Mouse (Mus musculus): ENCODE measurements around the gene Alk. TPM values are rescaled to one million over a fixed set of nuclear protein-coding genes. Genes with fewer than 3 reads are reported as not detected.

Gene Alk
- polyA plus RNA-seq, 1 experiment, result not detected

DNA sequence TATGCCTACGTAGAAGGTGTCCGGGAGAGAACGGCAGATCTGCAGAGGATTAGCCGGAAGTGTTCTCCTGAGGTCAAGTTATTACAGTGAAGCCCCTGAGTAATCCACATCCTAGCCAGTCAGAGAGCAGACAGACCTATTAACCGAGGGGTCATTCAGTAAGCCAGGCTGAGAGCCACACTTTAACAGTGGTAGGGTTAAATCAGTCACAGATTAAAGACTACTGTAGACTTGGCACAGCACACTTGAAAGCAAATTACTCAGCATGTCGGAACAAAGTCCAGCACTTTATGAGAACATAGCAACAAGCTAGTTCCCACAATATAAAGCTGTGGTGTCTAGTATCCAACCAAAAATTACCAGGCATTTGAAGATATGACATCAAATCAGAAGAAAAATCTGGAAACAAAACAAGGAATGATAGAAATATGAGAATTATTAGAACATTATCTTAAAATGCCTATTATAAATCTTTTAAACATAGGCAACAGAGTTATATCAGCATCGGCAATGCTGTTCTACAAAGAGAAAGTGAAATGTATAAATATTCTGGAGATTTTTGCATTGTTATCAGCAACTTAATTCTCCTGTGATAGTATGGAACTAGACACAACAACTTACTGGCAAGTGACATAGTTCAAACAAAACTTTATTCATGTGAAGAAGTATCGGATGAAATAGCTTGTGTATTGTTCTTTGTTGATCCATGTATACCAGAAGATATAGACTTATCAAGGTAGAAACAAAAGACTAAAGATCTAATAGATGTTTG is 472.1 kb downstream of the Alk start:
- H3K27ac ChIP-seq (ENCODE audit: insufficient read depth, low read length), result no peak overlapping the region
- TF ChIP-seq POLR2A (IDR thresholded peaks at IDR 0.05; ENCODE audit: low read depth, low read length) (no peak), CTCF (IDR thresholded peaks at IDR 0.05; ENCODE audit: extremely low read depth, insufficient read depth, insufficient read length, insufficient replicate concordance) (no peak)
- no peaks in the 10 kb centered on the region for H3K27me3 ChIP-seq (ENCODE audit: control insufficient read depth, insufficient read depth, low read length)
- H3K4me3 ChIP-seq (ENCODE audit: extremely low read depth, insufficient read depth, insufficient read length), result no peak overlapping the region
- no peaks in the 10 kb centered on the region for H3K4me1 ChIP-seq (ENCODE audit: control insufficient read depth, insufficient read depth, insufficient read length)
- no peaks in the 10 kb centered on the region for H3K36me3 ChIP-seq (ENCODE audit: control insufficient read depth, insufficient read depth, low read length)
- WGBS, result 88% methylated on average over 8 of the region's 8 CpGs
- no peak for DNase-seq (ENCODE audit: low read depth in 1 of 2, low spot score in 2 of 2)

GRCm38 (mm10) chr17:72121660-72122059 is 482.8 kb downstream of the Alk start:
- Histone ChIP-seq H3K36me3 (ENCODE audit: control insufficient read depth, insufficient read depth, low read length) (no peaks in the 10 kb centered on the region), H3K4me3 (ENCODE audit: extremely low read depth, insufficient read depth, insufficient read length) (no peak overlapping the region), H3K27me3 (ENCODE audit: control insufficient read depth, insufficient read depth, low read length) (no peaks in the 10 kb centered on the region), H3K4me1 (ENCODE audit: control insufficient read depth, insufficient read depth, insufficient read length) (no peaks in the 10 kb centered on the region), H3K27ac (ENCODE audit: insufficient read depth, low read length) (no peak overlapping the region)
- 92% methylated on average over 1 of the region's 1 CpGs for WGBS
- no peak for TF ChIP-seq CTCF (IDR thresholded peaks at IDR 0.05; ENCODE audit: extremely low read depth, insufficient read depth, insufficient read length, insufficient replicate concordance)
- TF ChIP-seq POLR2A (IDR thresholded peaks at IDR 0.05; ENCODE audit: low read depth, low read length), result no peak
- DNase-seq (ENCODE audit: low read depth in 1 of 2, low spot score in 2 of 2), result no peak

DNA sequence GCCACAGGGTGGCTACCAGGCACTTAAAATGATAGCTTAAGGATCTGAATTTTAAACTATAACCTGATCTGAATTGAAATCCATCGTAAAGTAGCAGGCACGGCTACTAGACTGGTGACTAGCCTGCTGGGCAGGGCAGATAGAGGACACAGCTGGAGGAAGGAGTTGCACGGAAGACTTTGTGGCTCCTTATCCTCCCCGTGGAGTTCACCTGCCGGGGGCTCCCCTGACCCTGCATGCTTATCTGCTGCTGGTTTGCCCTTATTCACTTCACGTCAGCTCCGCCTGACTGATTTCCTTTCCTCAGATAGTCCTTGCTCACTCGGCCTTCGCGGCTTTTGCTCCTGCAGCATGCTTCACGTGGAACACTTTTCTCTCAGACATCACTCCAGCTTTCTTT is 484.1 kb downstream of the Alk start:
- TF ChIP-seq POLR2A (IDR thresholded peaks at IDR 0.05; ENCODE audit: low read depth, low read length) (no peak), CTCF (IDR thresholded peaks at IDR 0.05; ENCODE audit: extremely low read depth, insufficient read depth, insufficient read length, insufficient replicate concordance) (no peak)
- no peak for DNase-seq (ENCODE audit: low read depth in 1 of 2, low spot score in 2 of 2)
- Histone ChIP-seq H3K27ac (ENCODE audit: insufficient read depth, low read length) (no peak overlapping the region), H3K27me3 (ENCODE audit: control insufficient read depth, insufficient read depth, low read length) (no peaks in the 10 kb centered on the region), H3K4me3 (ENCODE audit: extremely low read depth, insufficient read depth, insufficient read length) (no peak overlapping the region), H3K36me3 (ENCODE audit: control insufficient read depth, insufficient read depth, low read length) (no peaks in the 10 kb centered on the region), H3K4me1 (ENCODE audit: control insufficient read depth, insufficient read depth, insufficient read length) (no peaks in the 10 kb centered on the region)
- 89% methylated on average over 11 of the region's 11 CpGs for WGBS

DNA sequence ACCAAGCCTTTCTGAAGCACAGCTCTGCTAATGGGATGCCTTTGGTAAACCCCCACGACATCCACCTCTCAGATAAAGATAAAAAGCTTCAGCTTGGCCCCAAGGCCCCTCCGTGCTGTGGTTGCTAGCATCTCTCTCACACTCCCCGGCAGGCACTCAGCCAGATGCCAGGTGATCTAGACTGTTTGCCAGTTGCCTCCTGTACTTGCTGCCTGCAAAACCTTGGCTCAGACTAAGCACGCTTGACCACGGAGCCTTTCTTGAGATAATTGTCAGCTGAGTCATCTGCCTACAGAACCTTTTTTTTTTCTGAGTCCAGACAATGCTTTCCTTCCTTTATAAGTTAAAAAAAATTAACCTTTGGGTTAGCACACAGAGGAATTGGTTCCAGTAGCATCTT is 486.1 kb downstream of the Alk start:
- Histone ChIP-seq H3K27ac (ENCODE audit: insufficient read depth, low read length) (no peak overlapping the region), H3K27me3 (ENCODE audit: control insufficient read depth, insufficient read depth, low read length) (no peaks in the 10 kb centered on the region), H3K4me1 (ENCODE audit: control insufficient read depth, insufficient read depth, insufficient read length) (no peaks in the 10 kb centered on the region), H3K4me3 (ENCODE audit: extremely low read depth, insufficient read depth, insufficient read length) (no peak overlapping the region), H3K36me3 (ENCODE audit: control insufficient read depth, insufficient read depth, low read length) (no peaks in the 10 kb centered on the region)
- WGBS, result 46% methylated on average over 5 of the region's 5 CpGs
- no peak for TF ChIP-seq CTCF (IDR thresholded peaks at IDR 0.05; ENCODE audit: extremely low read depth, insufficient read depth, insufficient read length, insufficient replicate concordance)
- no peak for TF ChIP-seq POLR2A (IDR thresholded peaks at IDR 0.05; ENCODE audit: low read depth, low read length)
- no peak for DNase-seq (ENCODE audit: low read depth in 1 of 2, low spot score in 2 of 2)

- DNase-seq (ENCODE audit: low read depth in 1 of 2, low spot score in 2 of 2), result no peak
- no peaks in the 10 kb centered on the region for H3K27me3 ChIP-seq (ENCODE audit: control insufficient read depth, insufficient read depth, low read length)
- no peaks in the 10 kb centered on the region for H3K36me3 ChIP-seq (ENCODE audit: control insufficient read depth, insufficient read depth, low read length)
- H3K4me3 ChIP-seq (ENCODE audit: extremely low read depth, insufficient read depth, insufficient read length), result no peak overlapping the region
- 87% methylated on average over 12 of the region's 12 CpGs for WGBS
- H3K27ac ChIP-seq (ENCODE audit: insufficient read depth, low read length), result no peak overlapping the region
- H3K4me1 ChIP-seq (ENCODE audit: control insufficient read depth, insufficient read depth, insufficient read length), result no peaks in the 10 kb centered on the region
- TF ChIP-seq CTCF (IDR thresholded peaks at IDR 0.05; ENCODE audit: extremely low read depth, insufficient read depth, insufficient read length, insufficient replicate concordance), result no peak
- no peak for TF ChIP-seq POLR2A (IDR thresholded peaks at IDR 0.05; ENCODE audit: low read depth, low read length)
Observed at GRCm38 (mm10) chr17:72115271-72115944, 489.0 kb downstream of the Alk start.

DNA sequence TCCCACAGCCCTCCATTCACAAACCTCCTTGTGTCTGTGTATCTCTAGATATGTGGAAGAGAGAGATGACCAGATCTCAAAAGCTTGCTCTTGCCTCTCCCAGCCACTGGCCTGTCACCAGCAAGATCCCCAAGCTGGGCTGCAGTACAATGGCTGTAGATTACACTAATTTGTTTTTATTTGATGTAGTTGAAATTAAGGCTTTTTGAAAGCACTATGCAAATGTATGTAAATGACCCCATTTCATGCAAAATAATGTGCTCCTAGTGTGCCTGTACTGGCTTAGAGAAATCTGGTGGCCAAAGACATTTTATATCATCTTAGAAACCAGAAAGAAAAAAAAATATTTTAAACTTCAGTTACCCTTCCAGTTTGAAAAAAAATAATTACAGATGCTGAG is 492.4 kb downstream of the Alk start:
- H3K4me1 ChIP-seq (ENCODE audit: control insufficient read depth, insufficient read depth, insufficient read length), result no peaks in the 10 kb centered on the region
- H3K36me3 ChIP-seq (ENCODE audit: control insufficient read depth, insufficient read depth, low read length), result no peaks in the 10 kb centered on the region
- H3K27me3 ChIP-seq (ENCODE audit: control insufficient read depth, insufficient read depth, low read length), result no peaks in the 10 kb centered on the region
- no peak overlapping the region for H3K27ac ChIP-seq (ENCODE audit: insufficient read depth, low read length)
- no peak overlapping the region for H3K4me3 ChIP-seq (ENCODE audit: extremely low read depth, insufficient read depth, insufficient read length)
- no peak for DNase-seq (ENCODE audit: low read depth in 1 of 2, low spot score in 2 of 2)
- no peak for TF ChIP-seq CTCF (IDR thresholded peaks at IDR 0.05; ENCODE audit: extremely low read depth, insufficient read depth, insufficient read length, insufficient replicate concordance)
- TF ChIP-seq POLR2A (IDR thresholded peaks at IDR 0.05; ENCODE audit: low read depth, low read length), result no peak

- TF ChIP-seq CTCF (IDR thresholded peaks at IDR 0.05; ENCODE audit: extremely low read depth, insufficient read depth, insufficient read length, insufficient replicate concordance), result no peak
- no peak for TF ChIP-seq POLR2A (IDR thresholded peaks at IDR 0.05; ENCODE audit: low read depth, low read length)
- H3K4me3 ChIP-seq (ENCODE audit: extremely low read depth, insufficient read depth, insufficient read length), result no peak overlapping the region
- no peak for DNase-seq (ENCODE audit: low read depth in 1 of 2, low spot score in 2 of 2)
- no peaks in the 10 kb centered on the region for H3K36me3 ChIP-seq (ENCODE audit: control insufficient read depth, insufficient read depth, low read length)
- no peaks in the 10 kb centered on the region for H3K27me3 ChIP-seq (ENCODE audit: control insufficient read depth, insufficient read depth, low read length)
- H3K27ac ChIP-seq (ENCODE audit: insufficient read depth, low read length), result no peak overlapping the region
- 95% methylated on average over 4 of the region's 4 CpGs for WGBS
- H3K4me1 ChIP-seq (ENCODE audit: control insufficient read depth, insufficient read depth, insufficient read length), result no peaks in the 10 kb centered on the region
Observed at GRCm38 (mm10) chr17:72111528-72111927, 492.9 kb downstream of the Alk start.
